Mouse (Mus musculus): Measurements from ENCODE around the gene Astn2.

GRCm38 (mm10) chr4:65391001-65391400, 1013.4 kb downstream of the Astn2 start:
- TF ChIP-seq CTCF (IDR thresholded peaks at IDR 0.05; ENCODE audit: control insufficient read depth, insufficient read depth, insufficient read length) (no peak), MYOG (IDR thresholded peaks at IDR 0.05; ENCODE audit: control insufficient read depth, extremely low read depth, insufficient read length) (no peak), MAX (IDR thresholded peaks at IDR 0.05) (no peak), FOSL1 (IDR thresholded peaks at IDR 0.05; ENCODE audit: insufficient read depth, low read length, poor library complexity, severe bottlenecking) (no peak)
